Mouse (Mus musculus) cerebellum, adult 2 months (tissue): ENCODE results near the gene Abhd15.

Experiments
- CTCF ChIP-seq: fragments of 200-500 bp; IDR thresholded peaks from 2 replicates; pipeline ENCODE4 v1.5.1; 2011; ENCODE audit warnings: low read depth, mild to moderate bottlenecking, control low read depth, low read length, moderate library complexity, borderline replicate concordance; ENCODE audit not compliant: insufficient read depth
- POLR2A ChIP-seq: fragments of 200-500 bp; IDR thresholded peaks from 2 replicates; pipeline ENCODE4 v1.6.1; 2011; ENCODE audit warnings: low read length, control low read depth, borderline replicate concordance; ENCODE audit not compliant: insufficient read depth

- no peak for TF ChIP-seq POLR2A
- TF ChIP-seq CTCF = no peak
Observed at GRCm38 (mm10) chr11:77513811-77514170, 1.1 kb upstream of the Abhd15 start.
